Mouse (Mus musculus) forebrain, embryonic 13.5 days (tissue): Measurements from ENCODE around the gene Mrgprf. TPM values are rescaled to one million over a fixed set of nuclear protein-coding genes. Genes with fewer than 3 reads are reported as not detected.

Experiments
- ATAC-seq: fragments of 200-750 bp; cut with Nextera tagmentation; 2 replicates; pipeline ENCODE4 v1.8.0; 2017
- H3K27ac ChIP-seq: fragments of 300-500 bp; sonication (generic); 2 replicates; pipeline ENCODE4 v1.5.1; 2015; ENCODE audit warnings: inconsistent platforms, mild to moderate bottlenecking, moderate library complexity
- H3K27me3 ChIP-seq: fragments of 300-500 bp; sonication (generic); 2 replicates; pipeline ENCODE4 v1.6.1; 2015; ENCODE audit warnings: mild to moderate bottlenecking, inconsistent platforms
- H3K36me3 ChIP-seq: fragments of 300-500 bp; sonication (generic); 2 replicates; pipeline ENCODE4 v1.6.1; 2015; ENCODE audit warnings: mild to moderate bottlenecking, inconsistent platforms; ENCODE audit not compliant: poor library complexity, severe bottlenecking
- H3K4me1 ChIP-seq: fragments of 300-500 bp; sonication (generic); 2 replicates; pipeline ENCODE4 v1.6.1; 2015; ENCODE audit warnings: inconsistent platforms
- H3K4me2 ChIP-seq: fragments of 300-500 bp; sonication (generic); 2 replicates; pipeline ENCODE4 v1.6.1; 2015; ENCODE audit warnings: inconsistent platforms, mild to moderate bottlenecking, moderate library complexity
- H3K4me3 ChIP-seq: fragments of 300-500 bp; sonication (generic); 2 replicates; pipeline ENCODE4 v1.5.1; 2015; ENCODE audit warnings: mild to moderate bottlenecking, inconsistent platforms
- H3K9ac ChIP-seq: fragments of 300-500 bp; sonication (generic); 2 replicates; pipeline ENCODE4 v1.6.1; 2015; ENCODE audit warnings: mild to moderate bottlenecking, inconsistent platforms
- H3K9me3 ChIP-seq: fragments of 300-500 bp; sonication (generic); replicated peaks from 2 replicates; pipeline ENCODE4 v1.6.1; 2016; ENCODE audit warnings: inconsistent platforms
- WGBS: fragments of 180-500 bp; shearing (Covaris S2); methylation state at CpG from one replicate; pipeline ENCODE4 v1.1.7; 2015; 5-methylcytosine and 5-hydroxymethylcytosine counted together
- polyA plus RNA-seq: library from polyadenylated mRNA; unstranded; fragments of >200 nt; fragmentation: Nextera tagmentation; extraction: Ambion mirVana; gene quantifications from 2 replicates; pipeline ENCODE4 v1.2.1, GENCODE M21; 2015

Gene Mrgprf
- polyA plus RNA-seq, 1 experiment from 2014 or later: 1.9 TPM

DNA sequence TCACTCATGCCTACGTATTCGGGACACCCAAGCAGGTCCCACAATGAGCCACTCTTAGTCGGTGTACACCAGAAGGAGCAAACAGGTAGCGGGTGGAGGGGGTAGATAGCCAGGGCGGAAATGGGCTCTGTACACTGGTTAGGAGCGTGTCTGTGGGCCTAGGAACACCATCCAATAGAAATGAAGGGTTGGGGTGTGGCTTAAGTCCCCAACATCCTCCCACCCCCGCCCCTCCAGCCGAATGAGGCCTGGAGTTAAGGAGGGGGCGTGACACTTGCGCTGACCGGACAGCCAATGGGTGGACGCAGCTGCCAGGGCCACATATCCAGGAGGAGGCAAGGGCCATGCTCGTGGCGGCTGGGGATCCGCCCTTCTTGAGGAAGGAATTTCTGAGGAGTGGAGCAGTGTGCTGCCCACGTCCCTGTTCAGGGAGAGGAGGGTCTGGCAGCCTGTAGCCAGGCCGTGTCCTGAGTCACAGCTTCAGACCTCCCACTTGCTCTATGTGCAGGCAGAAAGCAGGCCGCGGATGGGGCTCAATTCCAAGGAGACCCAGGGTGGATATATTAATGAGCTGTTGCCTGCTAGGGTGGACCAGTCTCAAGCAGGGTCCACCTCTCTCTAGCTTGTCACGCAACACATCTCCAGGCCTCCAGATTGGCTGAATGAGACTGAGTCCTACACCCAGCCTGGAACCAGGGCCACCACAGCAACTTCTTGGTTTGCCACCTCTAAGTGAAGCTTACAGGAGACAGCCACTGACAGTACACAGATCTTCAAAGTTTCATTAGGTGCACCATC is 2.1 kb downstream of the Mrgprf start:
- H3K9ac ChIP-seq: peak overlapping the region; percentile 34; the same call in 1 of the 2 replicates
- 8% methylated on average over 20 of the region's 20 CpGs for WGBS
- H3K27ac ChIP-seq: no peak overlapping the region

DNA sequence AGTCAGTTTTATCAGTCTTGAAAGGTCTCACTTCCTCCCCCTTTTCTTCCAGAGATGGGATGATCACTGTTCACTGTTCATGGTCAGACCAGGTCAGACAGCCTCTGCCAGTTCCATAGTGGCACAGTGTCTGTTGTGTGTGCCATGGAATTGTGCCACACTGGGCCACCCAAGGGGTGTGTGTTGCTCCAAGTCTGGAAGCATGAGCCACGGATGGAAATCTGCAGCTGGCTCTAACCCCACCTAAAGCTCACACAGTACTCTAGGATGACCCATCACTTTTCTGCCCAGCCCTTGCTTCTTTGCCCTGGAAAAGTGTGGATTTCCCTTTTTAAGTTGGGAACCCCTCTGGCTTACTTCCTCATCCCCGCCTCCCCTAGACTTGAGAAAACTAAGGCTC is 3.5 kb downstream of the Mrgprf start:
- H3K4me3 ChIP-seq: no peak overlapping the region
- H3K9ac ChIP-seq: no peak overlapping the region
- whole genome bisulfite sequencing: 73% methylated on average over 2 of the region's 2 CpGs
- H3K27ac ChIP-seq: no peak overlapping the region
- H3K9me3 ChIP-seq: no peaks in the 10 kb centered on the region
- peaks cover 10% of the 10 kb centered on the region for H3K4me1 ChIP-seq
- H3K4me2 ChIP-seq: no peak overlapping the region
- H3K27me3 ChIP-seq: no peaks in the 10 kb centered on the region
- no peaks in the 10 kb centered on the region for H3K36me3 ChIP-seq
- ATAC-seq: no peak

More for the DNA sequence above, 2.1 kb downstream of the Mrgprf start:
- ATAC-seq: peak; percentile 82; the same call in 1 of the 2 replicates
- no peaks in the 10 kb centered on the region for H3K9me3 ChIP-seq
- no peaks in the 10 kb centered on the region for H3K36me3 ChIP-seq
- no peaks in the 10 kb centered on the region for H3K27me3 ChIP-seq
- peaks cover 10% of the 10 kb centered on the region for H3K4me1 ChIP-seq
- peak overlapping the region; percentile 21 for H3K4me3 ChIP-seq
- H3K4me2 ChIP-seq: peak overlapping the region; percentile 50

DNA sequence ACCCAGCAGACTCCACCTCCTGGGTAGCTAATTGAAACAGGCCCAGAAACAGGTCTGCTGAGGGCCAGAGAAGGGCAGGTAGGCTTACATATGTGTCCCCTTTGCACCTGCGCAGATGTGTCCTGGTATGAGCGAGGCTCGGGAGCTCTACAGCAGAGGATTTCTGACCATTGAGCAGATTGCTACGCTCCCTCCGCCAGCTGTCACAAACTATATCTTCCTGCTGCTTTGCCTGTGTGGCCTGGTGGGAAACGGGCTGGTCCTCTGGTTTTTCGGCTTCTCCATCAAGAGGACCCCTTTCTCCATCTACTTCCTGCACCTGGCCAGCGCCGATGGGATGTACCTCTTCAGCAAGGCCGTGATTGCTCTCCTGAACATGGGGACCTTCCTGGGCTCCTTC is 7.0 kb downstream of the Mrgprf start:
- Histone ChIP-seq H3K27me3 (no peaks in the 10 kb centered on the region), H3K4me2 (no peak overlapping the region), H3K9ac (no peak overlapping the region), H3K4me1 (peaks cover 3% of the 10 kb centered on the region; the same call in 1 of the 2 replicates), H3K27ac (no peak overlapping the region), H3K36me3 (no peaks in the 10 kb centered on the region), H3K9me3 (no peaks in the 10 kb centered on the region), H3K4me3 (no peak overlapping the region)
- WGBS: 90% methylated on average over 10 of the region's 10 CpGs
- no peak for ATAC-seq

DNA sequence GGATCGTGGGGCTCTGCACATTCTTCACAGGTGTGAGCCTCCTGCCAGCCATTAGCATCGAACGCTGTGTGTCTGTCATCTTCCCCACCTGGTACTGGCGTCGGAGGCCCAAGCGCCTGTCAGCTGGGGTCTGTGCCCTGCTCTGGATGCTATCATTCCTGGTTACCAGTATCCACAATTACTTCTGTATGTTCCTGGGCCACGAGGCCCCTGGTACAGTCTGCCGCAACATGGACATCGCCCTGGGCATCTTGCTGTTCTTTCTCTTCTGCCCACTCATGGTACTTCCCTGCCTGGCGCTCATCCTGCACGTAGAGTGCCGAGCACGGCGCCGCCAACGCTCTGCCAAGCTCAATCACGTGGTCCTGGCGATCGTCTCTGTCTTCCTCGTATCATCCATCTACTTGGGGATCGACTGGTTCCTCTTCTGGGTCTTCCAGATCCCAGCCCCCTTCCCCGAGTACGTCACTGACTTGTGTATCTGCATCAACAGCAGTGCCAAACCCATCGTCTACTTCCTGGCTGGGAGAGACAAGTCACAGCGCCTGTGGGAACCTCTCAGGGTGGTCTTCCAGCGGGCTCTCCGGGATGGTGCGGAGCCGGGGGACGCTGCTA is 7.5 kb downstream of the Mrgprf start:
- WGBS: 84% methylated on average over 30 of the region's 30 CpGs
- no peak for ATAC-seq

DNA sequence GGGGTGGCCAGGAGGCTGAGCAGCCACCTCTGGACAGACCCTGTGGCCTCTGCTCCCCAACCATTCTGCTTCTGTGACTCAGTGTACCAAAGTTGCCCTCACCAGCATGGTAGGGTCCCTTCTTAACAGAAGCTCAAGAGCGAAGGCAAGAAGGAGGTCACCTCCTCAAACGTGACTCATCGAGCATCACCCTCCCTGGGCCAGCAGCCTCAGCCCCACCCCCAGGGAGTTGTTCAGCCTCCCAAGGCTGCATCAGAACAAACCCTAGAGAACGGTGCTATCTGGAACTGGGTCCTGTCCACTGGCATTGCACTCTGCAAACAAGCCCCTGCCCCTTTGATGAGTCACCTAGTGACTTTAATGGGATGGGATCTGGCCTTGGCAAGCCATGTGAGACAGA is 8.2 kb downstream of the Mrgprf start:
- no peak for ATAC-seq
- no peaks in the 10 kb centered on the region for H3K36me3 ChIP-seq
- H3K9me3 ChIP-seq: no peaks in the 10 kb centered on the region
- H3K9ac ChIP-seq: no peak overlapping the region
- H3K27me3 ChIP-seq: no peaks in the 10 kb centered on the region
- H3K27ac ChIP-seq: no peak overlapping the region
- no peaks in the 10 kb centered on the region for H3K4me1 ChIP-seq
- H3K4me2 ChIP-seq: no peak overlapping the region
- WGBS: 82% methylated on average over 4 of the region's 4 CpGs
- no peak overlapping the region for H3K4me3 ChIP-seq

More for the DNA sequence above, 7.5 kb downstream of the Mrgprf start:
- no peaks in the 10 kb centered on the region for H3K4me1 ChIP-seq
- no peaks in the 10 kb centered on the region for H3K27me3 ChIP-seq
- H3K4me3 ChIP-seq: no peak overlapping the region
- no peaks in the 10 kb centered on the region for H3K9me3 ChIP-seq
- H3K27ac ChIP-seq: no peak overlapping the region
- H3K9ac ChIP-seq: no peak overlapping the region
- H3K36me3 ChIP-seq: no peaks in the 10 kb centered on the region
- no peak overlapping the region for H3K4me2 ChIP-seq

DNA sequence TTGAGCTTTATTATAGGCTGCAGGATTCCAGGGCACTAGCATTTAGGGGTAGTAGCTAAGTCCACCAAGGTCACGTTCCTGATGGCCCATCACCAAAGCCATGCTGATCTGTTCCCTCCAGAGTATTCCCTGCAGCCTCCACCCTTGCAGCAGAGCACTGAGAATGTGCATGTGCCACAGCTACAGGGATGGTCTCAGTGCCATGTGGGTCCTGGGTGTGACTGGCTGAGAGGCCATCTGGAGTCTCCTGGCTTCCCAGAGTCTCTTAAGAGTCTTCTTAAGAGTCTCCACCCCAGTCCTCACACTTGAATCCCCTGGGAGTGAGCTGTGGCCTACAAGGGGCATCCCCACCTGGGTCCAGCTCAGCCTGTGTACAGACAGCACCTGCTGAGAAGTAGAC is 9.2 kb downstream of the Mrgprf start:
- no peak overlapping the region for H3K27ac ChIP-seq

DNA sequence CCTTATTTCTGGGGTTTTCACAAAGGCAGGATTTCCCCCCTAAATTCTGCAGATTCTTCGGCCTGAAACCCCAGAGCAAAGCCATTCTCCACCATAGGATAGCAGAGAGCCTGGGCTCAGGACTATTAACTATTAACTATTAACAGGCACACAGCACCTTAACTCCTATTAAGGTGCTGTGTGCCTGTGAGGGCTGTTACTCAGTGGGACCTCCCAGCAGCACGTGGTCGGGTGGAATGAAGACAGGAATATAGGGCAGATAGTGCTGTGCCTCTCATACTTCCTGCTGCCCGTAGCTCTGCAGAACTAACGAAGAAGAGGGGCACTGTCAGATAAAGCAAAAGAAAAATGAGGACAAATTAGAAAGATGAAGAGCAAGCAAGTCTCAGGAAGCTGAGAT is 9.9 kb downstream of the Mrgprf start:
- no peaks in the 10 kb centered on the region for H3K36me3 ChIP-seq
- H3K4me1 ChIP-seq: no peaks in the 10 kb centered on the region
- 78% methylated on average over 5 of the region's 5 CpGs for WGBS
- H3K4me2 ChIP-seq: no peak overlapping the region
- H3K9me3 ChIP-seq: no peaks in the 10 kb centered on the region
- H3K4me3 ChIP-seq: no peak overlapping the region
- no peaks in the 10 kb centered on the region for H3K27me3 ChIP-seq
- ATAC-seq: no peak
- H3K27ac ChIP-seq: no peak overlapping the region
- no peak overlapping the region for H3K9ac ChIP-seq

More for the DNA sequence above, 9.2 kb downstream of the Mrgprf start:
- Histone ChIP-seq H3K4me3 (no peak overlapping the region), H3K9ac (no peak overlapping the region), H3K27me3 (no peaks in the 10 kb centered on the region), H3K36me3 (no peaks in the 10 kb centered on the region), H3K4me2 (no peak overlapping the region), H3K4me1 (no peaks in the 10 kb centered on the region), H3K9me3 (no peaks in the 10 kb centered on the region)
- WGBS: 72% methylated on average over 1 of the region's 1 CpGs
- ATAC-seq: no peak

DNA sequence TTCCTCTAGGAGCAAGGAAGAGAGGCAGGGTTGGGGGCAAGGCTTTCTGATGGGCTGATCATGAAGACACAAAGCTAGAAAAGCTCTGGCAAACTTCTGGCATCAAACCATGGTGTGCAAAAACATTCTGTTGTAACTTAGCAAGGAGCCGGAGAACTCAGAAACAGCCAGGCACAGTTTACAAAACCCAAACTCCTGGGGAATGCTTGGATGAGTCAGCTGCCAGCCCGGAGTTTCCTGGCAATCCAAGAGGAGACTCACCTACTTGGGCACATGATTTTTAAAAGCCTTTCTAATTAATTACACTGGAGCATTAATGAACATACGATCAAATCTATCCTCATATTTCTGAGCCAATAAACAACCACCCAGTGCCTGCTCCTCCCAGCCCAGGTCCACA is 11.5 kb downstream of the Mrgprf start:
- Histone ChIP-seq H3K36me3 (no peaks in the 10 kb centered on the region), H3K27ac (no peak overlapping the region), H3K4me2 (no peak overlapping the region), H3K9ac (no peak overlapping the region), H3K27me3 (no peaks in the 10 kb centered on the region), H3K4me3 (no peak overlapping the region), H3K9me3 (no peaks in the 10 kb centered on the region), H3K4me1 (no peaks in the 10 kb centered on the region)
- no peak for ATAC-seq
- 79% methylated on average over 3 of the region's 3 CpGs for WGBS

DNA sequence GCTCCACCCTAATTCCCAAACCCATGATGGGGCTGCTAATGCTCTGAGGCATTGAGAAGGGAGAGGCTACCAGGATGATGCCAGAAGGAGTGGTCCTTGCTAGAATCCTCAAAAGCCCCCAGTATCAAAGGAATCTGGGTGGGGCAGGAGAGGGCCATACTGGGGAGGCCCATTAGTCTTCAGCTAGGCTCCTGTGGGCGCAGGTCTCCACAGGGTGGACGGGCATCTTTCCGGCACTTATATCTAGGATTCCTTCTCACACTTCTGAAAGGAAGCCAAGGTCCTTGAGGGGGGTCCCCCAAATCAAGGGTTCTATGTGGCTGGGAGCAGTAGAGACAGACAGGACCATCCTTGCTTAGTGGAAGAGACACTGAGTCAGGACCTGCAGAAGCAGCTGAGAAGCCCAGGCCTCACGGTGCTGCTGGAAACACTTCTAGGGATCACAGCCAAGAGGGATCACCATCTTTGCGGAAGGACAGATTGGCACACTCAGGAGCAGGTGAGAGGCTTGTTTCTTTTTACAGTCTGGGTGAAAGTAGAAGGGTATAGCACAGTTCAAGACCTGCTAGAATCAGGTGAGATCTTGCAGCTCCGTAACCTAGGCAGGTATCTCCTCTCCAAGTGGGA is 14.3 kb downstream of the Mrgprf start, which contains the start of gene Mrgprd:
Gene Mrgprd, plus strand, starts transcription at position 51 of the 627 bp plus-strand sequence.
- Histone ChIP-seq H3K9ac (no peak within 1 kb of the TSS), H3K4me3 (no peak within 1 kb of the TSS), H3K9me3 (no peaks in the 10 kb centered on the region), H3K27ac (no peak within 1 kb of the TSS), H3K36me3 (no peaks in the 10 kb centered on the region), H3K4me1 (no peaks in the 10 kb centered on the region), H3K27me3 (no peaks in the 10 kb centered on the region), H3K4me2 (no peak within 1 kb of the TSS)
- WGBS: 91% methylated on average over 6 of the region's 6 CpGs
- no peak for ATAC-seq

DNA sequence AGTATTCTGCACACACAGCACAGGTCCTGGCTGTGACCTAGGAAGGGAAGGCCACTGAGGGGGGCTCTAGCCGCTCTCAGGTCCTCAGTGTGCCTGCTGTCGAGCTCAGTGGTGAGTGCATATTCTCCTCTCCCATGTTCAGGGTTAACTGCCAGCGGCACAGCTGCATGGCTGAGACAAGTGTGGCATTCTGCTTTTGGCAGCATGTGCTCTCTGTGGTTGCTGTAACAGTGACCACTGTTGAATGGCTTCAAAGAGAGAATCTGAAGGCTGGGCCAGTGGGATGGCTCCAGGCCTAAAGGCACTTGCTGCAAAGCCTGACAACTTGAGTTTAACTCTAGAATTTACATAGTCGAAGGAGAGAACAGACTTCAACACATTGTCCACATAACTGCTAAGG is 16.9 kb downstream of the Mrgprf start:
- Histone ChIP-seq H3K27me3 (no peaks in the 10 kb centered on the region), H3K36me3 (no peaks in the 10 kb centered on the region), H3K27ac (no peak overlapping the region), H3K9ac (no peak overlapping the region), H3K4me3 (no peak overlapping the region), H3K4me2 (no peak overlapping the region), H3K9me3 (no peaks in the 10 kb centered on the region), H3K4me1 (no peaks in the 10 kb centered on the region)
- no peak for ATAC-seq
- 69% methylated on average over 4 of the region's 4 CpGs for WGBS

DNA sequence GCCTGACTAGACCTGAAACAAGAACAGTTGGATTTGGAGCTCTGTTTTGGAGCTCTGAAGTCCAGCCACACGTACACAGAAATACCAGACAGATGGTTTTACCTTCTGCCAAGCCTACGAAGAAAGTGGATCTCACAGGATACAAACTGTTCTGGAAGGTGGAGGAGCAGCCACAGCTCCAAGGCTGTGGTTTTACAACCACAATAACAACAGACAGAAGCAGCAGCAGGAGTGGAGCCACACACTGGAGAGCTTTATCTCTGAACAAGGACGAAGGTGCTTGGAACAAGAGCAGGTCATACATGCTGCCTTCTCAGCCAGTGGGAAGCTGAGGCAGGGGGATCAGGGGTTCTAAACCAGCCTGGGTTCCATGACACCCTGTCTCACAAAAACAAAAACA is 18.9 kb downstream of the Mrgprf start:
- no peaks in the 10 kb centered on the region for H3K27me3 ChIP-seq
- no peak overlapping the region for H3K4me3 ChIP-seq
- H3K36me3 ChIP-seq: no peaks in the 10 kb centered on the region
- no peak for ATAC-seq
- H3K9ac ChIP-seq: no peak overlapping the region
- H3K27ac ChIP-seq: no peak overlapping the region
- 64% methylated on average over 3 of the region's 3 CpGs for WGBS
- H3K9me3 ChIP-seq: no peaks in the 10 kb centered on the region
- H3K4me2 ChIP-seq: no peak overlapping the region
- no peaks in the 10 kb centered on the region for H3K4me1 ChIP-seq

DNA sequence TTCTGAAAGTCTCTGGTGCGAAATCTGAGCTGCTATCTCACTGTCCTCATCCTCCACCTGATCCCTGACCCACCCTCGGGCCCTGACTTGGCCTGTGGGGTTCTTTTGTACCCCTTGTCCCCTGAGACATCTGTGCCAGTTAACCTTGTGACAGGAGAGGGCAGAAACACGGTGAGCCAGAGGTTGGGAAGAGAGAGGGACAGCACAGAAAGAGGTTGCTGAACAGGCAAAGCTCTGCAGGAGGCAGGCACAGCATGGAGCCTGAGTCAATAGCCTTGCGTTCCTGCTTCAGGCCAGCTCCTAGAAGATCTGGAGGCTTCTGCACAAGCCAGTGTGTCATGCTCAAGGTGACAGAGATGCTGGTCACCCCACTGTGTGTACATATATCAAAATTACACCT is 23.0 kb downstream of the Mrgprf start:
- no peaks in the 10 kb centered on the region for H3K4me1 ChIP-seq
- H3K9ac ChIP-seq: no peak overlapping the region
- no peaks in the 10 kb centered on the region for H3K9me3 ChIP-seq
- no peaks in the 10 kb centered on the region for H3K36me3 ChIP-seq
- H3K27me3 ChIP-seq: no peaks in the 10 kb centered on the region
- ATAC-seq: no peak
- H3K4me2 ChIP-seq: no peak overlapping the region
- 33% methylated on average over 4 of the region's 4 CpGs for WGBS
- H3K4me3 ChIP-seq: no peak overlapping the region
- no peak overlapping the region for H3K27ac ChIP-seq
